Mouse (Mus musculus) thymus, adult 18-20 months (tissue): Measurements from ENCODE around the gene Usp2.

Source experiments
- DNase-seq, 2 experiments: peaks; one replicate each; pipeline ENCODE4 v3.0.0; 2022; ENCODE audit warnings: mixed read lengths in 2 of 2

Usp2 gene

DNA sequence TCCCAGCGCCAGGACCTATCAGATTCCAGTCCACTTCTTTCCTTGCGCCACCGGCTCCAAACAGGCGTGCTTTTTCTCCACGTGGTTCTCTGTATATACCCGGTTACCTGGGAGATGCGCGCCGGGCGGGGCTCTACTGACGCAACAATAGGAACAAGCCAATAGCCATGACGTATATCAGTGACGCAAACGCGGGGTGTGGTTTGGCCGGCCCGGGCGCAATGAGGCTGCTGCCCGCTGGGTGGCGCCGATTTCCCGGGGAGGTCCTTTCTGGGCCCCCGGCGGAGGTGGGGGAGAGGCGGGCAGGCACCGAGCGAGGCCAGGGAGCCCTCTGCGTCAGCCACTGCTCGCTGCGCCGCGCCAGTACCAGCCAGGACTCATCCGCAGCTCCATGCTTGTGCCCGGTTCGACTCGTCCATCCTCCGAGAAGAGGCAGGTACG, at the start of gene Usp2:
Gene Usp2 (plus strand): TSS at position 237 of the 441 bp plus-strand sequence.
- DNase-seq, result peak; percentile 98

GRCm38 (mm10) chr9:44017846-44018245, 49.0 kb upstream of the Usp2 start:
- DNase-seq, result no peak

GRCm38 (mm10) chr9:44020001-44020400, 46.8 kb upstream of the Usp2 start:
- DNase-seq, result no peak

DNA sequence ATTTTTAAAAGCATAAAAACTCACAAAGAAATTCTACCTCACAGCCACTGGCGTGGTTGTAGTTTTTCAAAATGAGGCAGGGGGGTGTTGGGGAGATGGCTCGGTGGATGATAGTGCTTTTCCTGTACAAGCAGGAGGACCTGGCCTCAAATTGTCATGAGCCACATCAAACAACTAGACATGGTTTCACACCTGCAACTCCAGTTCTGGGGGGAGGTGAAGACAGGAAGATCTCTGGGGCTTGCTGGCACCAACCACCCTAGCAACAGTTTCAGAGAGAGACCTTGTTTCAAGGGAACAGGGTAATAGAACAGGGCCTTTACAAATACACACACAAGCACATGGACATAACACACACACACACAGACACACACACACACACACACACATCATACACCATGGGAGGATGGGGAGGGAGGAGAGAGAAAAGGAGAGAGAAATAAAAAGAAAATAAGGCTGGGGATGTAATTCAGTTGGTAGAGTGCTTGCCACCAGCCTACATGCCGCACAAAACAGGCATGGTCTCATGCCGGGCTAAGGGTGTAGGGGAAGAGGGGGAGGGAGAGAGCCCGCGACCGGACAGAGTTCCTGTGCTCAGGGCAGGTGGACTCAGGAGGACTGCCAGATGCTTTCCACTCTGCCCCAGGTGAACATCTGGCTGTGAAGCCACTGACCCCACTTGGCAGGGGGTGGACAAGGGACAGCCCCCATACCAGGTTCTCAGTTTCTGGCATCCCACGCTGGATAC, 44.5 kb upstream of the Usp2 start:
- peak; percentile 72 to 90 for DNase-seq

DNA sequence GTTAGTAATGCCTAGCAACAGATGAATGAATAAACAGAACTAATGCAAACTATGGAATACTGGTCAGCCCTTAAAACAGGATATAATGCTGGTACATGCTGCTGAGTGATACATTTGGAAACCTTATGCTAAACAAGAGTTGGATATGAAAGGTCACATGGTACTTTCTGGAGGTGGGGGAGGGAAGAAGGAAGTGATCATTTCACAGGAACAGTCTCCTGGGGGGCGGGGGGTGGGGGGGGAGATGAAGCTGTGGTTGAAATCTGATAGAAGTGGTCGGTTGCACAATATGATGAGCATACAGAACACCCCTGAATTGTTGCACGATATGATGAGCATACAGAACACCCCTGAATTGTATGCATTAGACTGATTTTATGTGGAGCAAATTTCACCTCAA, 42.7 kb upstream of the Usp2 start:
- DNase-seq, result no peak

- DNase-seq, result no peak
Measured at GRCm38 (mm10) chr9:44029580-44030236, 37.1 kb upstream of the Usp2 start.

GRCm38 (mm10) chr9:44030646-44031045, 36.2 kb upstream of the Usp2 start:
- no peak for DNase-seq

GRCm38 (mm10) chr9:44031079-44031478, 35.7 kb upstream of the Usp2 start:
- DNase-seq, result no peak

- no peak for DNase-seq
Measured at GRCm38 (mm10) chr9:44031946-44032345, 34.9 kb upstream of the Usp2 start.

DNA sequence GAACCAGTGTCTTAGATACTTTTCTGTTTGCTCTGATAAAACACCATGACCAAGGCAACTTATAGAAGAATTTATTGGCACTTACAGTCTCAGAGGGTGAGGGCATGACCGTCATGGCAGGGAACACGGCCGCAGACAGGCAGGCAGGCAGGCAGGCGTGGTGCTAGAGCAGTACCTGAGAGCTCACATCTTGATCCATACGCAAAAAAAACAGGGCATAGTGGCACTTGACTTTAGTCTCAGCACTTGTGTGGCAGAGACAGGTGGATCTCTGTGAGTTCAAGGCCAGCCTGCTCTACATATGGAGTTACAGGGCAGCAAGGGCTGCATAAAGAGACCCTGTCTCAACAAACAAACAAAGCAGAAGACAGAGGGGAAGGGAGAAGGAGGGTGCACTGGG, 33.5 kb upstream of the Usp2 start:
- DNase-seq, result peak in 1 of 2 experiments; percentile 21

GRCm38 (mm10) chr9:44033957-44034727, 32.7 kb upstream of the Usp2 start:
- peak in 1 of 2 experiments; percentile 73 for DNase-seq

DNA sequence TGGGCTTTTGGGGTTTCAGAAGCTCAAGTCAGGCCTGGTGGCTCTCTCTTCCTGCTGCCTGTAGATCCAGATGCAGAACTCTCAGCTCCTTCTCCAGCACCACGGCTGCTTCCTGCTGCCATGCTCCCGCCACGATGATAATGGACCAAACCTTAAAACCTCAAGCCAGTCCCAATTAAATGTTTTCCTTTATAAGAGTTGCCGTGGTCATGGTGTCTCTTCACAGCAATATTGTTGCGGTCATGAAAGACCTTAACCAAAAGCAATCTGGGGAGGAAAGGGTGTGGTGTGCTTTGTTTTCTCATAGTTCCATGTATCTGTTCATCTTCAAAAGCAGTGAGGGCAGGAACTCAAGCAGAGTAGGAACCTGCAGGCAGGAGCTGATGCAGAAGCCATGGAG, 29.7 kb upstream of the Usp2 start:
- DNase-seq, result no peak

- DNase-seq, result no peak
Measured at GRCm38 (mm10) chr9:44041511-44042395, 25.1 kb upstream of the Usp2 start.

DNA sequence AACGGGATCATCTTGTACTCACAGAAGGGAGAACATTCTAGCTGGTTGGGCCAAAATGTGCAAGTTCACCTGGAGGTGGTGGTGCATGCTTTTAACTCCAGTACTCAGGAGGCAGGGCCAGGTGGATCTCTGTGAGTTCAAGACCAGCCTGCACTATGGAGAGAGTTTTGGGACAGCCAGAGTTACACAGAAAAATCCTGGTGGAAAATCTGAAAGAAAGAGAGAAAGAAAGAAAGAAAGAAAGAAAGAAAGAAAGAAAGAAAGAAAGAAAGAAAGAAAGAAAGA, 24.5 kb upstream of the Usp2 start:
- DNase-seq, result no peak

DNA sequence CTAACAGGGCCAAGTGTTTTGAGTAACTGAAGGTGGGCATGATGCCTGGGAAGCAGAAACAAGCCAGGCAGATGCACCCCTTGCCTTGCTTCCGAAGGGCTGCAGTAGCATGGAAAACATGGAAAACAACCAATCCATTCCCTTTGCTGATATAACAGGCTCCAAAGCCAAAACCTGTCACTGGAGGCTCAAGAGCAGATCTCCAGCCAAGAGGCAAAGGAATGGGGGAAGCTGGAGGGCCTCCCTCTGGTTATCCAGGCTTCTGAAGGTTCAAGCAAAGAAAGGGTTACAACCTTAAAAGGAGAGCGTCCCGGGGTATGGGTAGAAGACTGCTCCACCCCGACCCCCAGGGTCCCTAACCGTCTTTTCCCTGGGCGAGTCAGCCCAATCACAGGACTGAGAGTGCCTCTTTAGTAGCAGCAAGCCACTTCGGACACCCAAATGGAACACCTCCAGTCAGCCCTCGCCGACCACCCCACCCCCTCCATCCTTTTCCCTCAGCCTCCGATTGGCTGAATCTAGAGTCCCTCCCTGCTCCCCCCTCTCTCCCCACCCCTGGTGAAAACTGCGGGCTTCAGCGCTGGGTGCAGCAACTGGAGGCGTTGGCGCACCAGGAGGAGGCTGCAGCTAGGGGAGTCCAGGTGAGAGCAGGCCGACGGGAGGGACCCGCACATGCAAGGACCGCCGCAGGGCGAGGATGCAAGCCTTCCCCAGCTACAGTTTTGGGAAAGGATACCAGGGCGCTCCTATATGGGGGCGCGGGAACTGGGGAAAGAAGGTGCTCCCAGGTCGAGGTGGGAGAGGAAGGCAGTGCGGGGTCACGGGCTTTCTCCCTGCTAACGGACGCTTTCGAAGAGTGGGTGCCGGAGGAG, 23.7 kb upstream of the Usp2 start, which contains the start of gene Thy1:
Gene Thy1 (plus strand): TSS at position 549 of the 872 bp plus-strand sequence.
- DNase-seq, result peak; percentile 78 to 86

DNA sequence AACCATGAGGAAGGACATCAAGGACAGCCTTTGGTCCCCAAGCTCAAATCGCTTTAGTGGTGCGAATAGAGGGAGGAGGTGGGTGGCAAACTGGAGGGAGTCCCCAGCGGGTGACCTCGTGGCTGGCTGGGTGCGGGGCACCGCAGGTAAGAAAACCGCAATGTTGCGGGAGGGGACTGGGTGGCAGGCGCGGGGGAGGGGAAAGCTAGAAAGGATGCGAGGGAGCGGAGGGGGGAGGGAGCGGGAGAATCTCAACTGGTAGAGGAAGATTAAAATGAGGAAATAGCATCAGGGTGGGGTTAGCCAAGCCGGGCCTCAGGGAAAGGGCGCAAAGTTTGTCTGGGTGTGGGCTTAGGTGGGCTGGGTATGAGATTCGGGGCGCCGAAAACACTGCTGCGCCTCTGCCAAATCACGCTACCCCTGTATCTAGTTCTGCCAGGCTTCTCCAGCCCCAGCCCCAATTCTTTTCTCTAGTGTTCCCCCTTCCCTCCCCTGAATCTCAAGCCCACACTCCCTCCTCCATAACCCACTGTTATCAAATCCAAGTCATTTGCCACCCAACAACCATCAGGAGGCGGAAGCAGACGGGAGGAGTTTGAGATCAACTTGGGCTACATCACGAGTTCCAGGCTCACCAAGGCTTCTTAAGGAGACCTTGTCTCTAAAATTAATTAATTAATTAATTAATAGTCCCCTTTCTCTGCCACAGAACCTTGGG, 23.0 kb upstream of the Usp2 start:
- peak in 1 of 2 experiments; percentile 61 for DNase-seq

DNA sequence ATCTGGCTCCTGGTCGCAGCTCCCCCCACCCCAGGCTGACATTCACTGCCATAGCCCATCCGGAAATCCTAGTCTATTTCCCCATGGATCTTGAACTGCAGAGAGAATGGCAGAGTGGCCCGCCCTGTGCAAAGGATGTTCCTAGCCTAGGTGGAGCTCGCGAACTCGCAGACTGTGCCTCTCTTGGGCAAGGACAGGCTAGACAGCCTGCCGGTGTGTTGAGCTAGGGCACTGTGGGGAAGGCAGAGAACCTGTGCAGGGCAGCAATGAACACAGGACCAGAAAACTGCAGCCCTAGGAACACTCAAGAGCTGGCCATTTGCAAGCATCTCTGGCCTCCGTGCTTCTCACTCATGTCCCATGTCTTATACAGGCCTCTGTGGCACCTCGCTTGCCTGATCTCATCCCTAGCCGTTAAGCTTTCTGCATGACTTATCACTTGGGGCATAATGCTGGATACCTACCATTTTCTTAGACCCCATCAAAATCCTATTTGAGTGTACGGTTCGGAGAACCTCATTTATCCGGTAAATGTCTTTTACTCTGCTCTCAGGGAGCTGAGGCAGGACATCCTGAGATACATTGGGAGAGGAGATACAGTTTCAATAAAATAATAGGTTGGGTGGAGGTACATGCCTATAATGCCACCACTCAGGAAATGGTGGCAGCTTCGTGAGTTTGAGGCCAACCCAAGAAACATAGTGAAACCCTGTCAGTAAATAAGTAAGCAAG, 22.2 kb upstream of the Usp2 start:
- DNase-seq, result peak; percentile 66 to 79

DNA sequence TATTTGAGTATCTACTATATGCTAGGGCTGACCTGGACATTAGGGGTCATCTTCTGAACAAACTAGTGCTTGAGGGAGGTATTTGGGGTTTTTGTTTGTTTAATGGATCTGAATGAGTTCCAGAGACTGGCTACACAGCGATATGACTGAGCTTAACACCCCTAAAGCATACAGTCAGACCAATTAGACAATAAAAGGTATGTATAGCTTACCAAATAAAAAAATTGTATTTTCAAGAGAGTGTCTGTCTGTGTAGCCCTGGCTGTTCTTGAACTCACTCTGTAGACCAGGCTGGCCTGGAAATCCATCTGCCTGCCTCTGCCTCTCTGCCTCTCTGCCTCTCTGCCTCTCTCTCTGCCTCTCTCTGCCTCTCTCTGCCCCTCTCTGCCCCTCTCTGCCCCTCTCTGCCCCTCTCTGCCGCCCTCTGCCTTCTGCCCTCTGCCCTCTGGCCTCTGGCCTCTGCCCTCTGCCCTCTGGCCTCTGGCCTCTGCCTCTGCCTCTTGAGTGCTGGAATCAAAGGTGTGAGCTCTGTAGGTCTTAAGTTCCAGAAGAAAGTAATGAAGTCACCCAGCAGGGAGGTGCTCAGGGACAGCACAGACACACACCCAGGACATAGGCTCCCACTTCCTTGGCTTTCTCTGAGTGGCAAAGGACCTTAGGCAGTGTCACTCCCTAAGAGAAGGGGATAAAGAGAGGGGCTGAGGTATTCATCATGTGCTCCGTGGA, 21.5 kb upstream of the Usp2 start:
- no peak for DNase-seq

- DNase-seq, result peak in 1 of 2 experiments; percentile 31
Measured at GRCm38 (mm10) chr9:44045884-44046272, 20.9 kb upstream of the Usp2 start.
